Comparison of ENCODE assay signal across 17 mouse cellular contexts in genomic region chr10:116424921-116425320, GRCm38 (mm10). TPM values are rescaled to one million over a fixed set of nuclear protein-coding genes. Genes with fewer than 3 reads are reported as not detected.
DNase-seq lines count a peak whose midpoint lies in the region; ATAC-seq lines count a peak whose summit lies in the region.
"Had no signal": no experiment of that assay in that cellular context is flagged by ENCODE, and none has a peak within 500 bp of the region (broad histone marks: within the 10 kb centered on the region; RNA-seq: fewer than 3 reads in every experiment).

No protein-coding gene starts in this region.

- ATAC-seq in hindbrain, embryonic 16.5 days: peak; percentile 24; the same call in 1 of the 2 replicates
- ATAC-seq in hindbrain, embryonic 12.5 days (ENCODE audit: low FRiP score): no peak
- ATAC-seq in intestine, embryonic 16.5 days: no peak
- ATAC-seq: intestine, embryonic 15.5 days; liver, postnatal 0 days had no signal

- H3K27ac ChIP-seq in hindbrain, embryonic 16.5 days (ENCODE audit: low read depth, low read length): no peak overlapping the region
- no peak overlapping the region for H3K27ac ChIP-seq in hindbrain, embryonic 12.5 days
- no peak overlapping the region for H3K27ac ChIP-seq in intestine, embryonic 16.5 days (ENCODE audit: low read length)
- no peak overlapping the region for H3K27ac ChIP-seq in heart, embryonic 10.5 days
- H3K27ac ChIP-seq: gastrocnemius, adult 2 months; heart, embryonic 15.5 days; intestine, embryonic 15.5 days; neural tube, embryonic 13.5 days had no signal

- WGBS in hindbrain, embryonic 16.5 days: 73% methylated on average over 6 of the region's 6 CpGs
- 89% methylated on average over 6 of the region's 6 CpGs for WGBS in hindbrain, embryonic 12.5 days
- 86% methylated on average over 6 of the region's 6 CpGs for WGBS in intestine, embryonic 16.5 days
- WGBS in heart, embryonic 10.5 days: 82% methylated on average over 6 of the region's 6 CpGs

- no peak overlapping the region for H3K4me3 ChIP-seq in hindbrain, embryonic 16.5 days (ENCODE audit: low read length)
- H3K4me3 ChIP-seq in hindbrain, embryonic 12.5 days: no peak overlapping the region
- no peak overlapping the region for H3K4me3 ChIP-seq in intestine, embryonic 16.5 days (ENCODE audit: low read length)
- H3K4me3 ChIP-seq in heart, embryonic 10.5 days: no peak overlapping the region
- H3K4me3 ChIP-seq: gastrocnemius, adult 2 months; heart, embryonic 15.5 days; intestine, embryonic 15.5 days; megakaryocyte, embryonic 14.5 days; neural tube, embryonic 13.5 days had no signal

- peaks cover 5% of the 10 kb centered on the region for H3K36me3 ChIP-seq in hindbrain, embryonic 16.5 days (ENCODE audit: control insufficient read depth, insufficient read depth, low read length)
- peaks cover 9% of the 10 kb centered on the region; the same call in 1 of the 2 replicates for H3K36me3 ChIP-seq in hindbrain, embryonic 12.5 days
- H3K36me3 ChIP-seq in intestine, embryonic 16.5 days (ENCODE audit: control insufficient read depth, insufficient read depth, low read length): no peaks in the 10 kb centered on the region
- peaks cover 17% of the 10 kb centered on the region; the same call in 1 of the 2 replicates for H3K36me3 ChIP-seq in heart, embryonic 10.5 days
- H3K36me3 ChIP-seq: heart, embryonic 15.5 days; intestine, embryonic 15.5 days had no signal

- no peak overlapping the region for H3K9ac ChIP-seq in hindbrain, embryonic 16.5 days (ENCODE audit: low read depth, low read length)
- H3K9ac ChIP-seq in hindbrain, embryonic 12.5 days: no peak overlapping the region
- no peak overlapping the region for H3K9ac ChIP-seq in intestine, embryonic 16.5 days (ENCODE audit: low read depth, low read length)
- H3K9ac ChIP-seq: heart, embryonic 15.5 days; intestine, embryonic 15.5 days; liver, postnatal 0 days; neural tube, embryonic 13.5 days had no signal

- no peaks in the 10 kb centered on the region for H3K27me3 ChIP-seq in hindbrain, embryonic 16.5 days (replicated peaks; ENCODE audit: control insufficient read depth, insufficient read depth, low read length)
- no peaks in the 10 kb centered on the region for H3K27me3 ChIP-seq in hindbrain, embryonic 12.5 days
- no peaks in the 10 kb centered on the region for H3K27me3 ChIP-seq in intestine, embryonic 16.5 days (replicated peaks; ENCODE audit: control insufficient read depth, insufficient read depth, low read length)
- H3K27me3 ChIP-seq in heart, embryonic 10.5 days (ENCODE audit: insufficient read depth, poor library complexity, severe bottlenecking): no peaks in the 10 kb centered on the region
- H3K27me3 ChIP-seq: heart, embryonic 15.5 days; intestine, embryonic 15.5 days; megakaryocyte, embryonic 14.5 days; neural tube, embryonic 13.5 days had no signal

- DNase-seq in Muller cell, postnatal 12 days (ENCODE audit: inconsistent ontology term): peak; percentile 57
- peak; percentile 46 to 54 for DNase-seq in cerebellum, adult 18-20 months
- peak; percentile 37 to 44 for DNase-seq in cerebellum, postnatal 36 days
- DNase-seq in heart, embryonic 10.5 days (ENCODE audit: low spot score): no peak
- DNase-seq: adrenal gland, adult 8-10 months; gastrocnemius, adult 2 months; liver; liver, postnatal 0 days; lung, postnatal 14 days; thymus, postnatal 14 days had no signal

- no peaks in the 10 kb centered on the region for H3K4me1 ChIP-seq in hindbrain, embryonic 16.5 days (ENCODE audit: control insufficient read depth, insufficient read depth, low read depth, low read length)
- H3K4me1 ChIP-seq in hindbrain, embryonic 12.5 days: no peaks in the 10 kb centered on the region
- no peaks in the 10 kb centered on the region for H3K4me1 ChIP-seq in intestine, embryonic 16.5 days (ENCODE audit: control insufficient read depth, insufficient read depth, low read length)
- H3K4me1 ChIP-seq in heart, embryonic 10.5 days: no peaks in the 10 kb centered on the region
- H3K4me1 ChIP-seq: heart, embryonic 15.5 days; intestine, embryonic 15.5 days; megakaryocyte, embryonic 14.5 days had no signal

- H3K9me3 ChIP-seq in hindbrain, embryonic 16.5 days (ENCODE audit: control insufficient read depth, low read length): no peaks in the 10 kb centered on the region
- peaks cover 17% of the 10 kb centered on the region; the same call in 1 of the 2 replicates for H3K9me3 ChIP-seq in hindbrain, embryonic 12.5 days (replicated peaks)
- no peaks in the 10 kb centered on the region for H3K9me3 ChIP-seq in intestine, embryonic 16.5 days (ENCODE audit: control insufficient read depth, low read length)
- H3K9me3 ChIP-seq in heart, embryonic 10.5 days: 0 out of 2 replicates have a peak, but pooled peaks cover 5% of the 10 kb centered on the region
- H3K9me3 ChIP-seq: heart, embryonic 15.5 days; intestine, embryonic 15.5 days had no signal

- H3K4me2 ChIP-seq in hindbrain, embryonic 16.5 days (ENCODE audit: low read length): no peak overlapping the region
- H3K4me2 ChIP-seq in hindbrain, embryonic 12.5 days (replicated peaks): no peak overlapping the region
- H3K4me2 ChIP-seq in intestine, embryonic 16.5 days (ENCODE audit: low read depth, low read length): no peak overlapping the region
- H3K4me2 ChIP-seq: heart, embryonic 15.5 days; intestine, embryonic 15.5 days; neural tube, embryonic 13.5 days had no signal

RNA-seq across cellular contexts. Expression of gene Kcnmb4, which starts 48.8 kb away (rescaled TPM):
- polyA plus RNA-seq in hindbrain, embryonic 16.5 days (2015; fragmentation: Nextera tagmentation; extraction: Ambion mirVana): 28.3 and 30.9 TPM in 2 replicates
- 19.9 and 20.5 TPM in 2 replicates for polyA plus RNA-seq in hindbrain, embryonic 12.5 days (2016; fragmentation: Nextera tagmentation; extraction: Ambion mirVana)
- 1.7 and 1.9 TPM in 2 replicates for polyA plus RNA-seq in intestine, embryonic 16.5 days (2015; fragmentation: Nextera tagmentation; extraction: Ambion mirVana)
- 5.0 and 8.0 TPM in 2 replicates for polyA plus RNA-seq in heart, embryonic 10.5 days (2016; fragmentation: Nextera tagmentation; extraction: Ambion mirVana)
- polyA plus RNA-seq: liver, postnatal 0 days had no signal
